Comparison of ENCODE assay signal across 23 mouse cellular contexts in genomic region chr10:26228187-26228586, GRCm38 (mm10). TPM values are rescaled to one million over a fixed set of nuclear protein-coding genes. Genes with fewer than 3 reads are reported as not detected.
"Had no signal": no experiment of that assay in that cellular context is flagged by ENCODE, and none has a peak within 500 bp of the region (broad histone marks: within the 10 kb centered on the region; RNA-seq: fewer than 3 reads in every experiment).

No protein-coding gene starts in this region.

- H3K9ac ChIP-seq: liver, embryonic 15.5 days; liver, postnatal 0 days; lung, embryonic 15.5 days; midbrain, embryonic 12.5 days; neural tube, embryonic 12.5 days; stomach, embryonic 15.5 days had no signal

- H3K4me3 ChIP-seq: liver, embryonic 15.5 days; lung, embryonic 15.5 days; midbrain, embryonic 10.5 days; midbrain, embryonic 12.5 days; myocyte; neural tube, embryonic 12.5 days; stomach, embryonic 15.5 days had no signal

- H3K27ac ChIP-seq: liver, embryonic 15.5 days; lung, embryonic 15.5 days; macrophage; midbrain, embryonic 10.5 days; midbrain, embryonic 12.5 days; neural tube, embryonic 12.5 days; stomach, embryonic 15.5 days; stomach, postnatal 0 days had no signal

- H3K27me3 ChIP-seq: liver, embryonic 15.5 days; lung, embryonic 15.5 days; midbrain, embryonic 12.5 days; neural tube, embryonic 12.5 days; stomach, embryonic 15.5 days had no signal

- DNase-seq: liver, postnatal 0 days; lung, adult 2 months; lung, postnatal 14 days; lung, postnatal 36 days; midbrain, embryonic 14.5 days; retina, postnatal 1 day; right cerebral cortex, adult 18-20 months; right cerebral cortex, postnatal 14 days; thymus, adult 2 months; thymus, postnatal 25 days; thymus, postnatal 4 days had no signal

- H3K4me2 ChIP-seq: liver, embryonic 15.5 days; lung, embryonic 15.5 days; midbrain, embryonic 12.5 days; neural tube, embryonic 12.5 days; stomach, embryonic 15.5 days had no signal

- ATAC-seq: liver, postnatal 0 days; midbrain, embryonic 16.5 days had no signal

- H3K36me3 ChIP-seq: liver, embryonic 15.5 days; lung, embryonic 15.5 days; midbrain, embryonic 10.5 days; midbrain, embryonic 12.5 days; neural tube, embryonic 12.5 days; stomach, embryonic 15.5 days had no signal

- H3K9me3 ChIP-seq: liver, embryonic 15.5 days; lung, embryonic 15.5 days; midbrain, embryonic 10.5 days; midbrain, embryonic 12.5 days; neural tube, embryonic 12.5 days; stomach, embryonic 15.5 days had no signal

- H3K4me1 ChIP-seq: liver, embryonic 15.5 days; midbrain, embryonic 10.5 days; midbrain, embryonic 12.5 days; neural tube, embryonic 12.5 days; stomach, embryonic 15.5 days had no signal

RNA-seq across cellular contexts. Expression of gene Samd3, which starts 1.3 kb away (rescaled TPM):
- polyA plus RNA-seq: liver, embryonic 15.5 days; macrophage; neural tube, embryonic 14.5 days; stomach, embryonic 15.5 days; stomach, postnatal 0 days; testis, adult 2 months had no signal
